Mouse (Mus musculus) stomach, postnatal 0 days (tissue): Measurements from ENCODE around the gene Otulin.

ENCODE experiments used
- CTCF ChIP-seq: IDR thresholded peaks from 2 replicates; pipeline ENCODE4 v1.5.1; 2016; ENCODE audit warnings: antibody characterized with exemption, low read depth, mild to moderate bottlenecking, moderate library complexity
- EP300 ChIP-seq: optimal IDR thresholded peaks from 2 replicates; pipeline ENCODE3; 2016; ENCODE audit warnings: antibody characterized with exemption

GRCm38 (mm10) chr15:27618778-27619533 is 11.5 kb downstream of the Otulin start:
- TF ChIP-seq CTCF (no peak), EP300 (no peak)
